Mouse (Mus musculus): ENCODE results near the gene Vcl. TPM values are rescaled to one million over a fixed set of nuclear protein-coding genes. Genes with fewer than 3 reads are reported as not detected.
A peak's percentile ranks its signal among the peaks of the same experiment; 100 is the strongest.

The Vcl gene
- polyA plus RNA-seq (2012; rRNA removed) (67.4 and 69.9 TPM in 2 replicates), polyA plus RNA-seq (2014; fragmentation: Nextera tagmentation; extraction: Ambion mirVana) (62.4 and 64.1 TPM in 2 replicates)

DNA sequence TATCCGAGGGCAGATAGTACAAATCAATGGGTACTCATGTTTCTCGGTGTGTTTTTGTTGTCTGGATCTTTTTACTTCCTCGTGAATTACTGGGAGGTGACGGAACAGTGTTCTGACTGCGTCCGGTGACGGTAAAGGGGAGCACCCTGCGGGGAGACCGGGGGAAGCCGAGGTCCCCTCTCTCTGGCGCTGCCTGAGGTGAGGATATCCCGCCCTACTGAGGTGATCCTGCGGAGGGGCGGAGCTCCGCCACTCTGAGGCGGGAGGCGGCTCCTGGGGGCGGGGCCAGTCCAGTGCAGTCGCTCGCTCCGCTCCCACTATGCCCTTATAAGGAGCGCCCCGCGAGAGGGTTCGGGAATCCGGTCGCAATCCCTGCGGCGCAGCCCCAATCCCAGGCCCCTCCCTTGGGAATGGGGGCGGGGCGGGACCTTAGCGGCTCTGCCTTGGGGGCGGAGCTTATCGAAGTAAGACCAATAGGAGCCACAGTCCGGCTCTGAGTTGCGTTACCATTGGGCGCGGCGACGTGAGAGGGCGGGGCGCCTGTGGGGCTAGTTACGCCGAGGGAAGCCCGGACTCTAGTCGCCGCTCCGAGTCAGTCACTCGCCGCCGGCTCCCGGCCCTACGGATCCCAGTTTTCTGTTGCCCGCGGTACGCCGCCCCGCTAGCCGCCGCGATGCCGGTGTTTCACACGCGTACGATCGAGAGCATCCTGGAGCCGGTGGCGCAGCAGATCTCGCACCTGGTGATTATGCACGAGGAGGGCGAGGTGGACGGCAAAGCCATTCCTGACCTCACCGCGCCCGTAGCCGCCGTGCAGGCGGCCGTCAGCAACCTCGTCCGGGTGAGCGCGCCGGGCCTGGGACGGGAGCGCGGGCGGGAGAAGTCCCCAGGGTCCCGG, at the start of gene Vcl:
Gene Vcl (plus strand): TSS at position 551 of the 898 bp plus-strand sequence.
- 3% methylated on average over 78 of the region's 89 CpGs for WGBS

DNA sequence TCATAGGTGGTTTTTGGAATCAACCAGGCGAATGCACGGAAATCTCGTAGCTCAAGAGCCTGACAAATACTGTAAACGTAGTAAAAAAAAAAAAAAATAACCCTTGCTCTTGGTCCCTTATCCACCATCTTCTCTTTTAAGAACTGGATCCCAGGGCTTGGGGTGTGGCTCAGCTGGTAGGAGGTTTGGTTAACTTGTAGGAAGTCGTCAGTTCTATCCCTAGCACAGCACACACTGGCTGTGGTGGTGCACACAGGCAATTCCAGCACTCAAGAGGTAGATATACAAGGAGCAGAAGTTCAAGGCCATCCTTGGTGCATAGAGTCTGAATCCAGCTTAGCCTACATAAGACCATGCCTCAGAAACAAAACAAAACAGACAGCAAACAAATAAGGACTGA, 44.5 kb upstream of the Vcl start:
- no peak overlapping the region for H3K27ac ChIP-seq (replicated peaks; ENCODE audit: low read depth, low read length)
- DNase-seq (ENCODE audit: low spot score), result no peak
- H3K4me1 ChIP-seq (ENCODE audit: control insufficient read depth, insufficient read depth, low read length), result peaks cover 20% of the 10 kb centered on the region
- no peak overlapping the region for H3K4me2 ChIP-seq (replicated peaks; ENCODE audit: low read depth, low read length, severe bottlenecking)
- WGBS, result 80% methylated on average over 5 of the region's 5 CpGs
- no peak overlapping the region for H3K4me3 ChIP-seq (replicated peaks; ENCODE audit: low read length)
- no peaks in the 10 kb centered on the region for H3K9me3 ChIP-seq (ENCODE audit: control insufficient read depth, low read length)
- ATAC-seq (ENCODE audit: low FRiP score, low read depth), result no peak
- no peaks in the 10 kb centered on the region for H3K27me3 ChIP-seq (ENCODE audit: control insufficient read depth, insufficient read depth, low read length)
- no peak for TF ChIP-seq POLR2A (IDR thresholded peaks at IDR 0.05; ENCODE audit: borderline replicate concordance, extremely low read depth, insufficient read depth, insufficient read length)
- no peak overlapping the region for H3K9ac ChIP-seq (ENCODE audit: low read depth, low read length, severe bottlenecking)
- no peaks in the 10 kb centered on the region for H3K36me3 ChIP-seq (ENCODE audit: control insufficient read depth, insufficient read depth, low read length)

More for the DNA sequence above, at the start of gene Vcl:
- Histone ChIP-seq H3K9me3 (ENCODE audit: control insufficient read depth, low read length) (no peaks in the 10 kb centered on the region), H3K4me2 (replicated peaks; ENCODE audit: low read depth, low read length, severe bottlenecking) (peak within 1 kb of the TSS; percentile 89), H3K27me3 (ENCODE audit: control insufficient read depth, insufficient read depth, low read length) (no peaks in the 10 kb centered on the region), H3K4me1 (ENCODE audit: control insufficient read depth, insufficient read depth, low read length) (peaks cover 20% of the 10 kb centered on the region), H3K36me3 (ENCODE audit: control insufficient read depth, insufficient read depth, low read length) (no peaks in the 10 kb centered on the region), H3K4me3 (replicated peaks; ENCODE audit: low read length) (peak within 1 kb of the TSS; percentile 94), H3K9ac (ENCODE audit: low read depth, low read length, severe bottlenecking) (peak within 1 kb of the TSS; percentile 76), H3K27ac (replicated peaks; ENCODE audit: low read depth, low read length) (peak within 1 kb of the TSS; percentile 75)
- peak; percentile 95; the same call in 1 of the 2 replicates for TF ChIP-seq POLR2A (IDR thresholded peaks at IDR 0.05; ENCODE audit: borderline replicate concordance, extremely low read depth, insufficient read depth, insufficient read length)
- DNase-seq (ENCODE audit: low spot score), result peak; percentile 99
- ATAC-seq (ENCODE audit: low FRiP score, low read depth), result peak; percentile 98

DNA sequence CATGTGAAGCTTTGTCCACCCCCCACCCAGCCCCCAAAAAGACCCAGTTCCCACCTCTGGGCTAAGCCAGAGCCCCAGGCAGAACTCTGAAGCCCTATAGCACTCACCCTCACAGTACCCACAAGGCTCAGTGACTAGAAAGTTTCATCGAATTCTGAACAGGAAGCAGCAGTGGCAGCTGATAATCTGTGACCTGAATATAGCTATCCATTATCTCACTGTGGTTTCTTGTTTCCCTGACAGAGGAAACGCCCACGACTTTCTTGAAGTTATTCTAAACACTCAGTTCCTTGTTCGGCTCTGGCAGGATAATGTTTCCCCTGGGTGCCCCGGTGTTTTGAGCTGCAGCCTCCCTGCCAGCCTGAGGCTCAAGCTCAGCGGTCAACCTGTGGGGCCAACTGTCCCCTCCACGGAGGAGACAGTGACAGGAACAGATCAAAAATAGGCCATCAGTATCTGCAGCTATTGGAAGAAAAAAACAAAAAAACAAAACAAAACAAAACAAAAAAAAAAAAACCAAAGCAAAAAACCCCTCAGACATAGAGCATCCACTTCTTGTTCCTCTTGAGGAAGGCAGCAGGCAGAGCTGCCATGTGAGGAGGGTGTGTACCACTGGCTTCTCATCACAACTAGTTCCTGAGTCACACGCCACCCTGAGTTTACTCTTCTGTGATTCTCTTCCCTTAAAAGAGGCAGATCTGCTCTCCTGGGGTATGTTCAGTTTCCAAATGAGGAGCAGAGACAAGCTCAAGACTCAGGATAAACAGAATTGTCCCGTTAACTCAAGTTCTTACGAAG, 43.9 kb upstream of the Vcl start:
- H3K27ac ChIP-seq (replicated peaks; ENCODE audit: low read depth, low read length), result no peak overlapping the region

DNA sequence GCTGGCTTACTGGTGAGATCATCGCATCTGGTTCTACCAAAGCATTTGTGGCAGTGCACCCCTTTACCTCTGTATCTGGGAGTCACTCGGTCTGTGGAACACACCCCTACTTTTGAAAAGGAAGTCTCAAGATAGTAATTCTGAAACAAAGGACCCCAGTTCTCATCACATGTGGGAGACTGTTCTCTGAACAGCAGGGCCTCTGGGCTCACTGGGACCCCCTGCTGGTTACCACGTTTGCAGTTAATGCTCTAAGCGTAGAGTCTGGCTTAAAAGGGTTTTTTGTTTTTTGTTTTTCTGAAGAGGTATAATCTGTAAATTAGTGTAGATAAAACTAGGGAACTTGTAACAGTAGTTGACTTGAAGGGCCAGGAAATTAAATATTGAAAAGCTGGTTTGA, 42.9 kb upstream of the Vcl start:
- no peak for DNase-seq (ENCODE audit: low spot score)
- no peak for ATAC-seq (ENCODE audit: low FRiP score, low read depth)
- TF ChIP-seq POLR2A (IDR thresholded peaks at IDR 0.05; ENCODE audit: borderline replicate concordance, extremely low read depth, insufficient read depth, insufficient read length), result no peak
- 36% methylated on average over 4 of the region's 4 CpGs for WGBS
- H3K27ac ChIP-seq (replicated peaks; ENCODE audit: low read depth, low read length), result no peak overlapping the region
- peaks cover 12% of the 10 kb centered on the region for H3K4me1 ChIP-seq (ENCODE audit: control insufficient read depth, insufficient read depth, low read length)
- no peak overlapping the region for H3K9ac ChIP-seq (ENCODE audit: low read depth, low read length, severe bottlenecking)
- H3K9me3 ChIP-seq (ENCODE audit: control insufficient read depth, low read length), result no peaks in the 10 kb centered on the region
- H3K27me3 ChIP-seq (ENCODE audit: control insufficient read depth, insufficient read depth, low read length), result no peaks in the 10 kb centered on the region
- no peak overlapping the region for H3K4me3 ChIP-seq (replicated peaks; ENCODE audit: low read length)
- H3K36me3 ChIP-seq (ENCODE audit: control insufficient read depth, insufficient read depth, low read length), result no peaks in the 10 kb centered on the region
- H3K4me2 ChIP-seq (replicated peaks; ENCODE audit: low read depth, low read length, severe bottlenecking), result no peak overlapping the region

More for the DNA sequence above, 43.9 kb upstream of the Vcl start:
- H3K4me1 ChIP-seq (ENCODE audit: control insufficient read depth, insufficient read depth, low read length), result peaks cover 20% of the 10 kb centered on the region
- ATAC-seq (ENCODE audit: low FRiP score, low read depth) (no peak), DNase-seq (ENCODE audit: low spot score) (peak; percentile 52)
- no peak overlapping the region for H3K9ac ChIP-seq (ENCODE audit: low read depth, low read length, severe bottlenecking)
- H3K9me3 ChIP-seq (ENCODE audit: control insufficient read depth, low read length), result no peaks in the 10 kb centered on the region
- H3K4me3 ChIP-seq (replicated peaks; ENCODE audit: low read length), result no peak overlapping the region
- no peak for TF ChIP-seq POLR2A (IDR thresholded peaks at IDR 0.05; ENCODE audit: borderline replicate concordance, extremely low read depth, insufficient read depth, insufficient read length)
- WGBS, result 37% methylated on average over 10 of the region's 10 CpGs
- H3K36me3 ChIP-seq (ENCODE audit: control insufficient read depth, insufficient read depth, low read length), result no peaks in the 10 kb centered on the region
- H3K4me2 ChIP-seq (replicated peaks; ENCODE audit: low read depth, low read length, severe bottlenecking), result no peak overlapping the region
- H3K27me3 ChIP-seq (ENCODE audit: control insufficient read depth, insufficient read depth, low read length), result no peaks in the 10 kb centered on the region

DNA sequence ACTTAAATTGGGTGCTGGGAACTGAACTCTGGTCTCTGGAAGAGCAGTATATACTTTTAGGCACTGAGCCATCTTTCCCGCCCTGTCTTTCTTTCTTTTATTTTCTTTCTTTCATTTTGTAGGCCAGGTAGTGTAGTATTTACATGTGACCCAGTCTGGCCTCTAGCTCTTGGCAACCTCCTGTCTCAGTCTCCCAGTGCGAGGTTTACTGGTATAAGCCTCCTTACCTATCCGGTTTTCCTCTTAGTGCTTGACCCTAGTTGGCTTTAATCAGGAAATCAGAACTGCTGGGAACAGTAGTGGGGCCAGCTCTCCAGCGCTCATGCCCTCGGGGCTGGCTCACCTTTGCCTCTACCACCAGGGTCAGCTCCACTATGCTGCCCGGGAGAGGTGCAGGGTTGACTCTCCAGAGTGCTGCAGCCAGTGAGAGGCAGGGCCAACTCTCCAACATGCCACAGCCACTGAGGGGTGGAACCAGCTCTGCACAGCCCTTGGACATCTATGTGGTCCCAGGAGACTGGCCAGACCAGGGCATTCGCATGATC, 41.6 kb upstream of the Vcl start:
- Histone ChIP-seq H3K4me3 (replicated peaks; ENCODE audit: low read length) (no peak overlapping the region), H3K4me1 (ENCODE audit: control insufficient read depth, insufficient read depth, low read length) (peaks cover 21% of the 10 kb centered on the region), H3K9me3 (ENCODE audit: control insufficient read depth, low read length) (no peaks in the 10 kb centered on the region), H3K9ac (ENCODE audit: low read depth, low read length, severe bottlenecking) (no peak overlapping the region), H3K27me3 (ENCODE audit: control insufficient read depth, insufficient read depth, low read length) (no peaks in the 10 kb centered on the region), H3K27ac (replicated peaks; ENCODE audit: low read depth, low read length) (no peak overlapping the region), H3K4me2 (replicated peaks; ENCODE audit: low read depth, low read length, severe bottlenecking) (no peak overlapping the region), H3K36me3 (ENCODE audit: control insufficient read depth, insufficient read depth, low read length) (no peaks in the 10 kb centered on the region)
- no peak for DNase-seq (ENCODE audit: low spot score)
- no peak for ATAC-seq (ENCODE audit: low FRiP score, low read depth)
- 79% methylated on average over 7 of the region's 7 CpGs for WGBS
- no peak for TF ChIP-seq POLR2A (IDR thresholded peaks at IDR 0.05; ENCODE audit: borderline replicate concordance, extremely low read depth, insufficient read depth, insufficient read length)

All from limb, embryonic 14.5 days (tissue).